Mouse (Mus musculus): ENCODE results near the gene Nae1. TPM values are rescaled to one million over a fixed set of nuclear protein-coding genes. Genes with fewer than 3 reads are reported as not detected.
A peak's percentile ranks its signal among the peaks of the same experiment; 100 is the strongest.

Nae1 gene
- polyA plus RNA-seq, 2 experiments: 23.4 to 37.5 TPM

DNA sequence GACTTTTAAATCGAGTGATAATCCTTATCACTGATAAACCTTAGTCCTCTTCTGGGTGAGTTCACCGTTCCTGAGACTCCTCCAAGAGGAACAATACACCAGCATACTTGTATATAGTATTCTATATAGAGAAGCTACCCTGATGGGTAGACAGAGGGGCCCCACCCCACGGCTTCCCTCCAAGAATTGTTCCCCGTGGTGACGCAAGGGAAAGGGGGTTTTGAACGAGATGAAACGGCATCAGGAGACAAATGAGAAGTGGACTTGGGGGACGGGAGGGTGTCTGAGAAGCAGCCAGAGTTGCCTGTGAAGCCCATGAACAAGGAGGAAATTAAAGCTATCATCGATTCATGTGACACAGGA is 323 bp upstream of the Nae1 start:
- peaks cover 9 to 16% of the 10 kb centered on the region in 2 experiments for H3K4me1 ChIP-seq (replicated peaks; ENCODE audit: control insufficient read depth in 2 of 2, insufficient read depth in 2 of 2, low read length in 1 of 2)
- H3K9me3 ChIP-seq (ENCODE audit: control insufficient read depth, low read length): no peaks in the 10 kb centered on the region
- H3K36me3 ChIP-seq (replicated peaks; ENCODE audit: control insufficient read depth, insufficient read depth, low read depth): peaks cover 3% of the 10 kb centered on the region
- DNase-seq (ENCODE audit: low read depth in 3 of 3, low spot score in 3 of 3) (no peak), ATAC-seq (ENCODE audit: insufficient read depth) (peak; percentile 65)
- H3K4me2 ChIP-seq (ENCODE audit: low read depth): peak overlapping the region; percentile 83
- peak overlapping the region; percentile 44 for H3K9ac ChIP-seq (replicated peaks)
- TF ChIP-seq EP300 (IDR thresholded peaks at IDR 0.05; ENCODE audit: low read depth) (no peak), CTCF (IDR thresholded peaks at IDR 0.05; ENCODE audit: low read depth) (no peak)
- WGBS (ENCODE audit: insufficient replicate concordance): 4% methylated on average over 9 of the region's 9 CpGs
- H3K27me3 ChIP-seq (ENCODE audit: control insufficient read depth, insufficient read depth, low read length): peaks cover 10% of the 10 kb centered on the region
- no peak overlapping the region for H3K27ac ChIP-seq
- H3K4me3 ChIP-seq (ENCODE audit: insufficient read depth in 1 of 2, low read depth in 2 of 2, low read length in 2 of 2): peak overlapping the region; percentile 73 to 87

DNA sequence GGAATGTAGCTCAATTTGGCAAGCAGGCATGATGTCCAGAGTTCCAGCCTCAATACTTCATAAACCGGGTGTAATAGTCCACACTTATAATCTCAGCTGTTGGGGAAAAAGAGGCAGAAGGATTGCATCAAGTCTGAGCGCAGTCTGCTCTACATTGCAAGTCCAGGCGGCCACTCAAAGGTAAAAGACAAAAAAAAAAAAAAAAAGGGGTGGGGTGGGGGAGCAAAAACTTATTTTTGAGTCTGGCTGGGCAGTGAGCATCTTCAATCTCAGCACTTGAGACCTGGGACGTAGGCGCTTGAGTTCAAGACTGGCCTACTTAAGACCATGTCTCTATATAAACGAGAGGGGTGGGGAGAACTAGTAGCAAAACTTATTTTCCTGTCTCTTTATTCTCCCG is 886 bp downstream of the Nae1 start:
- no peaks in the 10 kb centered on the region for H3K9me3 ChIP-seq (ENCODE audit: control insufficient read depth, low read length)
- no peak for DNase-seq (ENCODE audit: low read depth in 3 of 3, low spot score in 3 of 3)
- no peak for TF ChIP-seq CTCF (IDR thresholded peaks at IDR 0.05; ENCODE audit: low read depth)
- TF ChIP-seq EP300 (IDR thresholded peaks at IDR 0.05; ENCODE audit: low read depth): no peak
- H3K4me1 ChIP-seq (replicated peaks; ENCODE audit: control insufficient read depth in 2 of 2, insufficient read depth in 2 of 2, low read length in 1 of 2): peaks cover 9 to 16% of the 10 kb centered on the region in 2 experiments
- peak overlapping the region; percentile 83 for H3K4me2 ChIP-seq (ENCODE audit: low read depth)
- H3K4me3 ChIP-seq (ENCODE audit: insufficient read depth in 1 of 2, low read depth in 2 of 2, low read length in 2 of 2): peak overlapping the region; percentile 87 to 100
- no peak for ATAC-seq (ENCODE audit: insufficient read depth)
- H3K9ac ChIP-seq (replicated peaks): peak overlapping the region; percentile 84
- WGBS (ENCODE audit: insufficient replicate concordance): 30% methylated on average over 7 of the region's 7 CpGs
- H3K36me3 ChIP-seq (replicated peaks; ENCODE audit: control insufficient read depth, insufficient read depth, low read depth): peaks cover 5% of the 10 kb centered on the region
- peaks cover 2% of the 10 kb centered on the region; the same call in 1 of the 2 replicates for H3K27me3 ChIP-seq (ENCODE audit: control insufficient read depth, insufficient read depth, low read length)
- no peak overlapping the region for H3K27ac ChIP-seq

DNA sequence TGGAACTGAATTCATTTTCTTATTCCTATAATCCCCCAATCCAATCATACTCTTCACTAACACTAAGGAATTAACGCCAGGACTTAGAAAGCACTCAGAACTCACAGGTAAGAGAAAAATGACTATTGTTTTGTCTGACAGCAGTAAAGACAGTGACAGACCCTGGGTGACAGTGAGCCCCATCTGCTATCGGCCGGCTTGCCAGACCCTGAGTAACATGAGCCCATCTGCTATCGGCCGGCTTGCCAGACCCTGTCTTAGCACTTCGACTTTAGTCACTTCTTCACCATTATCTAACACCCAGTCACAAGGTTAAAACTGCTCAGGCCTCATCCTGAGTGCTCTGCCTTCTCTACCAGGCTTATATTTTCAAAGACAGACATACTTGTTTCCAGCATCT is 4.8 kb downstream of the Nae1 start:
- Histone ChIP-seq H3K9me3 (ENCODE audit: control insufficient read depth, low read length) (no peaks in the 10 kb centered on the region), H3K4me3 (ENCODE audit: insufficient read depth in 1 of 2, low read depth in 2 of 2, low read length in 2 of 2) (no peak overlapping the region), H3K4me2 (ENCODE audit: low read depth) (no peak overlapping the region), H3K4me1 (replicated peaks; ENCODE audit: control insufficient read depth in 2 of 2, insufficient read depth in 2 of 2, low read length in 1 of 2) (peaks cover 4 to 5% of the 10 kb centered on the region in 2 experiments; a peak in 3 of 4 replicates), H3K27me3 (ENCODE audit: control insufficient read depth, insufficient read depth, low read length) (no peaks in the 10 kb centered on the region), H3K36me3 (replicated peaks; ENCODE audit: control insufficient read depth, insufficient read depth, low read depth) (peaks cover 5% of the 10 kb centered on the region), H3K27ac (no peak overlapping the region), H3K9ac (replicated peaks) (no peak overlapping the region)
- DNase-seq (ENCODE audit: low read depth in 3 of 3, low spot score in 3 of 3) (no peak), ATAC-seq (ENCODE audit: insufficient read depth) (no peak)
- TF ChIP-seq EP300 (IDR thresholded peaks at IDR 0.05; ENCODE audit: low read depth): no peak
- TF ChIP-seq CTCF (IDR thresholded peaks at IDR 0.05; ENCODE audit: low read depth): no peak
- WGBS (ENCODE audit: insufficient replicate concordance): 81% methylated on average over 6 of the region's 6 CpGs

DNA sequence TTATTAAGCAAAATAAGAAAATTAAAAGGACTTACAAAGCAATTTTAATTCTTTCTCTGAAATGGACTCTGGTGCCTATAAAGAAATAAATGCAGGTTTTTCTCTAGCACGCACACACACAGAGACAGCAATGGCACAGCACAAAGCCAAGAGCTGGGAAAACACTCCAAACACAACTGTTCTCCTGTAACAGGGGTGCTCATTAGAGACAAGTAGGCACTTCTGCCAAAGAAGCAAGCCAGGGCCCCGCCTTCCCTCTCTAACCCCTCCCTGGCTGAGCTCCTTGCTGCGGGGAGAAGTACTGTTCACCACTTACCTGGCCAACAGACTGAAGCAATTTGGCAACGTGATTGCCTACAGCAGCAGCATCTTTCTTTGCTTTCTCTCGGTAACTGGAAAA is 16.6 kb downstream of the Nae1 start:
- H3K27ac ChIP-seq: no peak overlapping the region
- H3K4me3 ChIP-seq (ENCODE audit: insufficient read depth in 1 of 2, low read depth in 2 of 2, low read length in 2 of 2): no peak overlapping the region
- H3K36me3 ChIP-seq (replicated peaks; ENCODE audit: control insufficient read depth, insufficient read depth, low read depth): peaks cover 4% of the 10 kb centered on the region
- H3K4me1 ChIP-seq (replicated peaks; ENCODE audit: control insufficient read depth in 2 of 2, insufficient read depth in 2 of 2, low read length in 1 of 2): no peaks in the 10 kb centered on the region
- WGBS (ENCODE audit: insufficient replicate concordance): 72% methylated on average over 5 of the region's 5 CpGs
- no peaks in the 10 kb centered on the region for H3K9me3 ChIP-seq (ENCODE audit: control insufficient read depth, low read length)
- ATAC-seq (ENCODE audit: insufficient read depth): no peak
- no peak overlapping the region for H3K9ac ChIP-seq (replicated peaks)
- H3K27me3 ChIP-seq (ENCODE audit: control insufficient read depth, insufficient read depth, low read length): no peaks in the 10 kb centered on the region
- no peak overlapping the region for H3K4me2 ChIP-seq (ENCODE audit: low read depth)
- DNase-seq (ENCODE audit: low read depth in 3 of 3, low spot score in 3 of 3): no peak
- no peak for TF ChIP-seq EP300 (IDR thresholded peaks at IDR 0.05; ENCODE audit: low read depth)
- no peak for TF ChIP-seq CTCF (IDR thresholded peaks at IDR 0.05; ENCODE audit: low read depth)

DNA sequence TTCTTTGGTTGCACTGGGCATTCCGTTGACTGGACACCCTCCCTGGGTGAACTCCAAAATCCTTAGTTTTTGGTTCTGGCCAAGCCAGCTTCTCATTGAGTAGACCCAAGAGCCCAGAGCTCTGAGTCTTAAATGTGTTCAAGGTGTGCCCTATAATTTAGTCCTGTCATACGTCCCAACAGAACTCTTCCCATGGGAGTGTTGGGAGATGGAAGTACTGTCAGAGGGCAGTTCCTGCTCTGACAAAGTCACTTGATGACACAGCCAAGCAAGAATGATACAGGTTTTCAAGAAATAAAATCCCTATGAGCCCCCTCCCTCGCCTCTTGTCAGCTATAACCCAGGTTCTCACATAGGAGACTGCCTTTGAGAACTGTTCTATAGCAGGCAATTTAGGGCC is 24.3 kb downstream of the Nae1 start:
- peaks cover 3% of the 10 kb centered on the region; the same call in 1 of the 2 replicates for H3K36me3 ChIP-seq (replicated peaks; ENCODE audit: control insufficient read depth, insufficient read depth, low read depth)
- DNase-seq (ENCODE audit: low read depth in 3 of 3, low spot score in 3 of 3) (no peak), ATAC-seq (ENCODE audit: insufficient read depth) (no peak)
- no peaks in the 10 kb centered on the region for H3K27me3 ChIP-seq (ENCODE audit: control insufficient read depth, insufficient read depth, low read length)
- WGBS (ENCODE audit: insufficient replicate concordance): 79% methylated on average over 3 of the region's 3 CpGs
- no peak overlapping the region for H3K4me3 ChIP-seq (ENCODE audit: insufficient read depth in 1 of 2, low read depth in 2 of 2, low read length in 2 of 2)
- no peaks in the 10 kb centered on the region for H3K9me3 ChIP-seq (ENCODE audit: control insufficient read depth, low read length)
- 0 out of 4 replicates have a peak, but pooled peaks cover 0 to 1% of the 10 kb centered on the region in 2 experiments for H3K4me1 ChIP-seq (replicated peaks; ENCODE audit: control insufficient read depth in 2 of 2, insufficient read depth in 2 of 2, low read length in 1 of 2)
- TF ChIP-seq CTCF (IDR thresholded peaks at IDR 0.05; ENCODE audit: low read depth) (no peak), EP300 (IDR thresholded peaks at IDR 0.05; ENCODE audit: low read depth) (no peak)
- H3K27ac ChIP-seq: no peak overlapping the region
- no peak overlapping the region; the same call in 1 of the 2 replicates for H3K4me2 ChIP-seq (ENCODE audit: low read depth)
- H3K9ac ChIP-seq (replicated peaks): no peak overlapping the region
